Mouse (Mus musculus) urinary bladder, postnatal 14 days (tissue): ENCODE data around the gene Ntrk3.
A peak's percentile ranks its signal among the peaks of the same experiment; 100 is the strongest.

ENCODE experiments used
- DNase-seq: peaks from one replicate; pipeline ENCODE4 v3.0.0; 2021; ENCODE audit warnings: low spot score

Ntrk3 gene

DNA sequence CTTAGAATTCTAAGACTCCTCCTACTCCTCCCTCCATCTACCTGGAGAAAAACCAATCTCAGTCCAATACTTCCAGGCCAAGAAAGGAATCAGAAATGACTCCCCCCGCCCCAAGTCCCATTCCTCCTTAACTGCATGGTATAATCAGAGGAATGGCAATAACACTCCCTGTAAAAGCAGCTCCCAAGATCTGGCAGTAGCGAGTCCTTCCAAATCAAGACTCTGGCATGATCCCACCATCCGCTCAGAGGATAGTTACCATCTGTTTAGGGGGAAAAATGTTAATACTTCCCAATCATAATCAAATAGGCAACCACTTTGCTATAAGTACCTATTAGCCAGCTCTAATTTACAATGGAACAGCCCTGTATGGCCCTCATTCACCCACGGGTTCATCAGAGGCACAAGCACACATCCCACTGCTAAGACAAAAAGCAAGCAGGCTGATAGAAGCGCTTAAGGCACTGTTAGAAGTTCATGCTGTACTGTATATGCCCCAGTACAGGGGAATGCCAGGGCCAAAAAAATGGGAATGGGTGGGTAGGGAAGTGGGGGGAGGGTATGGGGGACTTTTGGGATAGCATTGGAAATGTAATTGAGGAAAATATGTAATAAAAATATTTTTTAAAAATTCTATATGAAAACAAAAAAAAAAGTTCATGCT lies 294.3 kb downstream of the Ntrk3 start:
- DNase-seq: no peak

DNA sequence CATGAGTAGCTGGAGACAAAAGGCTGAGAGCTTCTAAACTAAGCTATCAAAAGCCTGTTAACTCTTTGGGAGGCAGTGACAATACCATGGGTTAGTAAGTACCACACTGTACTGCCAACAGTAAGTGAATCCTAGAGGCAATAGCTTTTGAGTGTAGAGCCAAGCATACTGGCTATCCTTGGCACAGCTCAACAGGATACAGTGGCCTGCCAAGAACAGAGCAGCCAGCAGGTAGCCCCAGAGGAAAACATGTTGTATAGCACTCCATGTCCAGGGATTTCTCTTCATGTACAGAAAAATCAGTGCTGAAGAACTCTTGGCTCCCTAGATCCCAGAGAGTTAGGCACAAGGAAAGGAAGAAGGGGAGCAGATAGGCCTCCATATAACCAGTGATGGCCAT lies 296.1 kb downstream of the Ntrk3 start:
- DNase-seq: no peak

DNA sequence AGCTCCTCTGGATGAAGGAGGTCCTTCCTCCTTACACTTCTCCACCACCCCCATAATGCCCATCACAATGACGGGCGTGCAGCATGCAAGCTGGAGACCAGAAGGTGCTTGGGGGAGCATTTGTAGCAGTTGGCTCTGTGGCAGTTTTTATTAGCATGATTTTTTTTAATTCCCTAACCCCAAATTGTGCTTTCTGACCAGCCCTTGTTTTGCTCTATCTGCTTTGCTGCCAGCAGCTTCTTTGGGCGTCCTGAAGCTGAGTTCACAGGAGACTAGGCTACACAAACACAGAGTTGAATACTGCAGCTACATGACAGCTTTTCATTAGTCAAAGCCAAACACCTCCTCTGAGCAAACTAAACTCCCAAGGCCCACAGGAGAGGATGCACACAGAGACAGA lies 296.9 kb downstream of the Ntrk3 start:
- no peak for DNase-seq

DNA sequence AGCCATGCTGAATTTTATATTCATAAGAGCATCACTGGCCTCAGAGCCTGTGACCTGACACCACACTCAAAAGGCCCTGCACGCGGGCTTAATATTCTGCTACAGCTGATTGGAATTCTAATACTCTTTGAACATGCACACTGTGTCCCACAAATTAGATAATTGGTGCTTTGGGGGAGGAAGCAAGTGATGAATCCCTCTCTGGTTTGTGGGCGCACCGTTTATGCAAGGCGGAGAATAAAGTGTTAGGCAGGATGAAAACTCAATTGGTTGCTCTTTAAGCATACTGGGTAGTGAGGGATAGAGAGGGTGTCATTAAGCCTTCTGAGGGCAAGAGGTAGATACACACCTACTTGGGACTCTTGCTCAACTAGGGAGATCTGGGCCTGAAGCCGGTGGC lies 297.3 kb downstream of the Ntrk3 start:
- DNase-seq: no peak

DNA sequence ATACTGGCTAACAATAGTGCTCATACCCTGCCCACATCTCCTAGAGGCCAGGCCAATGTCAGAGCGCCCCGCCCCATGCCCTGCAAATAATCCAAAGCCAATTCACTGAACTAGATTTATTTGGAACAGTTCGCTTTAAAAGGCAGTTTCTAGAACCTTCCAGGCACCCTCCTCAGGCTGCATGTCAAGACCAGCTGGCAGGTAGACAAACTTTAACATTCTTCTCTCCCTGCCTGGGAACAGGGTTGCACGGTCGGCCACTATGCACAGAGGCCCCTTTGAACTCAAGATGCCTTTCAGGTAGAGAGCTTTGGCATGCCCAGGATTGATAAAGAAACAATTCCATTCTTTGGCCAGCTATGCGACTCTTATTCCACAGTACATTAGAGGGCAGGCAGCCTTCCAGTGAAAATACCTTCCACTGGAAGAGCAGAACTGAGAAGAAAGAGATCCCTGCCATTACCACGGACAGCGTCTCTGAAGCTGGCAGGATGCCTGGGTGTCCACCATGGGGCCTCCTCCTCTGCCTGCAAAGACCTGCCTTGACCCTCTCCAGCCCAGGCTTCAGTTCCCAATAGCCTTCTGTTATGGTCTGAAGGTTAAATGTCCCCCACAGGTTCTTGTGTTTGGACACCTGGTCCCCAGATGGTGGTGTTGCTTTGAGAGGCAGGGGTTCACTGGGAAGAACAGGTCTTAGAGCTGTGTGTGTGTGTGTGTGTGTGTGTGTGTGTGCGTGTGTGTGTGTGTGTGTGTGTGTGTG lies 298.3 kb downstream of the Ntrk3 start:
- no peak for DNase-seq

DNA sequence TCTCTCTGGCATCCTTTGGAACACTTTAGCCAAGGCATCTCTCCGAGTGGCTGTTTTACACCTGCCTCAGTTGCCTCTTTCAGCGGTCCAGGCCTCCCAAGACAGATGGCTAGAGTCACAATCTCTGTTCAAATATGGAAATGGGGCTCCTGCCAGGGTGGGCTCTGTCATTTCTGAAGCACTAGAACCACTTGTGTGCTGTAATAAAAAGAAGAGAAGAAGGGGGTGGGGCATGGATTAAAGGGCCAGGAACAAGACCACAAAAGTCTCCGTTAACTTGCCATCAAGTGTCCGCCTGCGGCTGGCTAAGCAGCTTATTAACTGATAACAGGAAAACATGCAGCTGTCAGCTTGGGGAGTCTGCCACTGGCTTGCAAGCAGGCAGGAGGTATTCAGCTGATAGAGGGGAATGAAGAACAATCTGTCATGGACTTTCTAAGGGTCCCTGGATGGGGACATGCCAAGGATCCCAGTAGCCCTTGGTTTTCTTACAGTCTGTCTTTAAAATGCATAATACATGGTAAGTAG lies 304.1 kb downstream of the Ntrk3 start:
- no peak for DNase-seq

DNA sequence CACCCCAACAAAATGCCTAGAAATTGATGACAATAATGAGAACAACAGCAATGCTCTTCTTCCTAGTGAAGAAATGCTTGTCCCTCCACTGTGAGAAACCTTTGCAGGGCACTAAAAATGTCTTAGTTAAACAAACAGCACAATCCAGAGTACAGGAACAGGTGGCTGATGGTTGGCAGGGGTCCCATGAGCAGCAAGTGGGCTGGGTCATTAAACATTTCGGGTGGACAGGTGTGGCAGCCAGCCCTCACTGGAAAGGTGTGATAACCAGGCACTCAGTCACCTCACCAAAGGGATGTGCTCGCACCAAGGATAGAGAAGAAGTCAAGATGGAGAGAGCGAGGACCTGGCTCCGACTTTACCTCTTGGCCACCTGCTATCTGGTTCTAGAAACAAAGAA lies 306.2 kb downstream of the Ntrk3 start:
- DNase-seq: no peak

DNA sequence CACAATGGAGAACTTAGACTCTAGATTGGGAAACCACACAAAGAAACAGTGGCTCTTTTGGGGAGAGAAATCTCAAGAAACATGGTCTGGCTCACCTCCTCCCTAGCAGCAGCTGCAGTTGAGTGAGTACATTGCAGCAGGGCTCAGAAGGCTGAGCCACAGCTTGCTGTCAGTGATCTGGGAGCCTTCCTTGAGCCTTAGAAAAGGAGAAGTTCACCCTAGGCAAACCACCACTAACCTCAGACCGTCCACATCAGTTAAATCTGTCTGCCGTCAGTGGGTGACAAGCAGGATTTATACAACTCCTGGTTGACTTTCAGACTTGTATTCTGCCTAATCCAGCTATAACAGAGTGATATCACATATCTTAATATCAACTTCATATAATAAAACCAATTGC lies 325.6 kb downstream of the Ntrk3 start:
- no peak for DNase-seq

DNA sequence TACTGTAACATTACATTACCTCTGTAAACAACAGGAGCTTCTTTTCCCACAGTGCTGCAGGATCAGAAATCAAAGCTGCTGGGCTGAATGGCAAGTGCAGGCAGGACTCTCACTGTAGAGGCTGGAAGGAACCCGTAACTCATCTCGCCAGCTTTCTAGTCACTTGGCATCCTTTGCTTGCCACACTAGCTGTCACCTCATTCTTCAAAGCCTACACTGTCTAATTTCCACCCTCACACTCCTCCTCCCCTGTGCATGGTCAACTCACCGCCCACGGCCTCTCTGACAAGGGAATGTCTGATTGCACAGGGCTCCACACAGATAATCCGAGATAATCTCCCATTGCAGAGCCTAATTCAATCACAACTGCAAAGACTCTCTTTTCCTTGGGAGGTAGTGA lies 327.8 kb downstream of the Ntrk3 start:
- no peak for DNase-seq

DNA sequence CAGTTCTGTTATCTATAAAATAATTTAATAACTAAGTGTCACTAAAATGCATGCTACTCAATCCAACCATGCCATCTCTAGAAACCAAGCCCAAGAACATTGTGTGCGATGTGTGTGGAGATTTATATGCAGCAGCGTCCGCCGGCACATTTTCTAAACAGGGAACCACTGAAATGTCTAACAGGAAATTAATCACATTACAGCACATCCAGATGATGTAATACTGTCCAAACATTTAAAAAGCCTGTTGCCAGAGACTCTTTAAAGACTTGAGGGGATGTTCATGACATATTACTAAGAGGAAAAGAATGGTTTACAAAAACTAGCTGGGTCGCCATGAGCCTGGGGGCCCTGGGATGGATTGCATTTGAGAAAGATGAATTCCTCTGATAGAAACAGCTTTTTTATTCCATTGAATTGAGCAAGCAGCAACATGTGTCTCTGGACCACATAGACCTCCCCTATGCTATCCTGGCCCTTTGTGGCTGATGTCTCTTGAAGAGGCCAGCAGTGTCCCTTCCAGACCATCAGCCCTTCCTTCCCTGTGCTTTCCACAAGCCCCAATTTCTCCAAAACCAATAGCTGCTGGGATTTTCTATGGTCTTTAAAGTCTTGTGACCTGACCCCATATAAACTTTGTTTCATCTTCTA lies 331.0 kb downstream of the Ntrk3 start:
- DNase-seq: no peak

DNA sequence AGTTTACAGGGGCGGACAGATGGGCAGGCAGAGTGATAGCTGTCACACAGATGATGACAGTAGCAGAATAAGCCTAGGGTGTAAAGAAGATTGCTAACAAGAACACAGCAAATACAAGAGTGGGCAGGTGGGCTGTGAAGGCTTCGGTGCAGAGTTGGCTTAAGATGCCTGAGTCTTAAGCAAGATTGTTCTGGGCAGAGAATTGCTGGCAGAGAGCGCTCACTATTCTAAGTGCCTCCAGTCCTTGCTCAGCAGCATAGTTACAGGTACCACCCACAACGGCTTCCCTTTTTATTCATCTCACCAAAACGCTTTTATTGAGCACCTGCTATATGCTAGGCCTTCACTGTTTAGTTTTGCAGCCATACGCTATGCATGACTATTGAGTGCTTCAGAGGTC lies 333.3 kb downstream of the Ntrk3 start:
- no peak for DNase-seq

DNA sequence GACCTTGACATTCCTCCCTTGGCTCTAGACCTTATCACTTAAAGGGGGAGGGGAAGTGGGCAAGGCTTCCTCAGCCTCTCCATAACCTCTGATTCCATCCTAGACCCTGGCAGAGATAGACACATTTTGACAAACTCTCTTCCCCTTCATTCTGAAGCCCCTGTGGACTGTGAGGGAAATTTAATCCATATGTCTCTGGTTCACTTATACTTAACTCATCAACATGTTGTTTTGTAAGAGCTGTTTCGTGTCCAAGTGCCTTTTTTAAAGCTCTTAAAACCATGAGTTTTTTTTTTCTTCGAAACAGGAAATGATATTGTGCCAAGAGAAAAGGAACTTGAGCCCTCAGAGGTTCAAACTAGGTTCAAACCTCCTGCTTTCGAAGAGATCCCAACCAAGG lies 335.3 kb downstream of the Ntrk3 start:
- DNase-seq: no peak

DNA sequence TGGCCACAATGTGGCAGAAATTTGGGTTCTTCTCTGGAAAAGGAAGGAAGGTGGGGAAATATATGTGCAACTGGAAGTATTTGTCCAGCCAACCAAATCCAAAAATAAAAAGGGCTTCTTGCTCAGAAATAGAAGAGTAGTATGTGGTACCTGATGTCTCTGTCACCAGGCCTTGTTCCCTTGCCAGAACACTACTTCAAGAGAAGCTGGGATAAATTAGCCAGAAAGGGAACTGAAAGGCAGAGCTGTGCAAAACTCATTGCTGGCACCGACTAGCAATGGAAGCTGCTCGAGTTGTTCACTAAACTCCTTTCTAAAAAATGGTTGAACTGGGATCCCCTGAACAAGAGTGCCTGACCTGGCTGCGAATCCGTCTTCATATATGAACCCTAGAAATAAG lies 337.6 kb downstream of the Ntrk3 start:
- no peak for DNase-seq

DNA sequence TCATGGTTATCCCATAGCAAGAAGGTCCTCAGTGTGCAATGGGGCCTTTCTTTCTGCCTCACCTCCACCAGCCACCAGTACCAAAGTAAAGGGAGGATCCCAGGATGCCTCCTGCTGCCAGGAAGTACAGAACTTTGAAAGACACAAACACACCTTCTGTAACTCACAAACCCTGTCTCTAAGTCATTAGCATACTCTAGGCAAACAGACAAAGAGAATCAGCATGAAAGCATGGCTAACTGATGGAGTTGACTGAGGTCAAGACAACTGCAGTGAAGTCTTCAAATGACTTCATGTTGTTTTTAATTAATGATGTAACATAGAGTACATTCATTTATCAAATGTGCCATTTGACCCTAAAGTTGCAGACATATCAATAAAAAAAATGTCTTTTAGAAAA lies 339.4 kb downstream of the Ntrk3 start:
- no peak for DNase-seq

DNA sequence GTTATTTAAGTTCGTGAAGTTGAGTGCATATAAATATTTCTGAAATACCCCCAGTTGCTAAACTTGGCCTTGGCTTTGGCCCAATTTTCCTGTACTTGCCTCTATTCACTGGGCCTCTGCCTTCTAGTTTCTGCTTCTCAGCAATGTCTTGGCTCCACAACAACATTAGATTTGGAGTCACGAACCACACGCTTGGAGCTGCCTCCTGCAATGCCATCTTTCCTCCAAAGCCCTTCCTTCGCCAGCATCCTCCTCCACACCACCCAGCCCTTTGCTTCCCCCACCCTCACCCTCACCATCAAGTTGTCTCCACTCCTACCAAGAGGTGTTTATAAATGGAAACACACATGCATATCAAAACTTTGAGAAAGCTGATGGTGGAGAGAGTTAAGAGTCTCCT lies 340.6 kb downstream of the Ntrk3 start:
- DNase-seq: no peak

DNA sequence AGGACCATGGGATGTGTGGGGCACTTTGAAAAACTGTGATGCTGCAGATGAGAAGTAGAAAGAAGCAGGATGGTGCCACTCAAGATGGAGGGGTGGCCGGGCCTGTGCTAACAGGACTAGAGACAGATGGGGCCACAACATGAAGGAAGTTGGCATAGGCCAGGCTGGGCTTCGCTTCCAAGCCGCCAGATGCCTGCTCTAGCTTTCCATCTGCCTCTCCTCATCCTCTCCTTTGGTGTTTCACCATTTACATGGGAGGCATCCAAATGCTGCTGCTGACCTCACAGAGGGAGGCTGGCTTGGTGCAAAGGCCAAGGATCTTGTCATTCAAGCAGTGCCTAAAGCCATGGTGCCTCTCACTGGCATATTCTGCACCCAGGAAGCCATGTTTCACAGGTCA lies 347.8 kb downstream of the Ntrk3 start:
- DNase-seq: no peak

DNA sequence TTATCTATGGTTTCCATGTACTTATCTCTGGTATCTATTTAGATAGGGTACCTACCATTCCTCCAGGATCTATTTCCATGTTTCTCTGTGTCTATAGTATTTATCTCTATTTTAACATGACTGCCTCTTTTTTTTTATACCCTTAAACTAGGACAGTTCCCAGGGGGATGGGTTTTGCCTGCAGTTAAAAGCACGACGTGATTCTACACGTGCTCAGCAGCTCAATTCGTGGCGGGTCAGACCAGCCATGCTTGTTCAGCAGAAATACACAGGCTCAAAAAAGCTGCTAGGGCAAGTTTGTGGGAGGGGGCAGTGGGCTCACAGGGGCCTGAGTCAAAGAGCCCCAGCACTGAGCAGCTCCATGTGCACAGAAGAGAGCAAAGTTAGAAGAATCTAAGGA lies 349.7 kb downstream of the Ntrk3 start:
- DNase-seq: no peak

DNA sequence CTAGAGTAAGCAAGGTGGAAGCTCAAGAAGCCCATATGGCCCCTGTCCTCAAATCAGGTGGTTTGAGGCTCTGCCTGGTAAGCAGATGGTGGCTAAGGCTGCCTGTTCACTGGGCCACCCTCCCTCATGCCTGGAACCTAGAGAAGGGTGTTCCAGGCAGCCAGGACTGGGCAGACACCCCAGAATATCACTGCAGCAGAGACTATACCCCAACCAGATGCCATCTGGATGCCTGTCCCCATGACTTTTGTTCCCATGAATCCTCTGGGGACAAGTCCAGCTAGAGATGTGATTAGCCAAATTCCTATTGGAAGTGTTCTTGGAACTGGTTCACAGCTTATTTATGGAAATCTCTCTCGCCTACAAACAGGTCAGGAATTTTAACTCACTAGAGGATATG lies 351.8 kb downstream of the Ntrk3 start:
- no peak for DNase-seq

DNA sequence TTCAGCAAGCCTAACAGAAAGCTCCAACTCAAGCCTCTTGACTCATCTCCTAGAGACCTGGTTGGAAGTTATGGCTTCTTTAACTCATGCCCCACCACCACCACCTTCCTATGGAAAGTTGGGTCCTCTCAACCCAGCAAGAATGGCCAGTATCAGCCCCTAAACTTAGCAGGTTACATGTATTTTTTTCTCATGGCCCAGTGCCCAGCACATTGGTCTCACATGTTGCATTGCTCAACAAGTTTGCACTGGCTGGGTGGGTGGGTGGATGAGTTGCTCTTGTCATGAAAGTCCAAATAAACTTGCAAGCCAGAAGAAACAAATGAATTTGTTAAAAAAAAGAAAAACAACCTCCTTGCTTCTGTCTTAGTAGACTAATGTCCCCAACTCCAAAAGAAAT lies 353.7 kb downstream of the Ntrk3 start:
- peak; percentile 24 for DNase-seq

DNA sequence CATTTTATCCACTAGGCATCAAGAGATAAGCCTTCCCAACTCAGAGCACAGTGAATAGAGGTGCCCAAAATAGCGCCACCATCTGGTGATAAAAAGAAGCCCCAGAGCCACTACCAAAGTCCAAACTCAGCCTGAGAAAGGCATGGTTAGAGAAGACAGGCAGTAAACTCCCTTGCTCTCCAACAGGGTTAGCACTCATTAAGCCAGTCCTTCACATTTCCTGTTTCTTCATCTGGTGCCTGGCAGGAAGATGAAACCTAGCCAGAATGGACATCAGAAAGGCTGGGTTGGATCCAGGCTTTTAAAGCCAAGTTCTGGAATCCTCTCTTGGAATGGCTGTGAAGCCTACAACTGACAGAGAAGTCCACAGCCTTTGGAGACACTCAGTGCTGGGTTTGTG lies 355.7 kb downstream of the Ntrk3 start:
- no peak for DNase-seq

DNA sequence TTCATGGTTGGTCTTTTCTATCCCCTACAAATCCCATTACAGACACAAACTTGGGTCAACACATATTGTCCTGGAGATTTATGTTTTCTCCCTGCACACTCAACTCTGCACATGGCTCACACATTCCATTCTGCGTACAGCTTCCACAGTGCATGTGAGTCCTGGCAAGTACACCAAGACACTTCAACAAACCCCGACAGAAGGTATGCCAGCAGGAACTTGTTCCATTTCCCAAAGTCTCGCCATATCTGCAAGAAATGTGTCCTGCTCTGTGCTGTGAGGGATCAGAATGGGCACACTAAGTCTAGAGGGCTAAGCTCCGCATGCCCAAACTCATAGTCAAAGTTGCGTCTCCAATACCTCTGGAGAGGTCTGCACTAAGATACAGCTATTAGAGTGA lies 358.0 kb downstream of the Ntrk3 start:
- no peak for DNase-seq

DNA sequence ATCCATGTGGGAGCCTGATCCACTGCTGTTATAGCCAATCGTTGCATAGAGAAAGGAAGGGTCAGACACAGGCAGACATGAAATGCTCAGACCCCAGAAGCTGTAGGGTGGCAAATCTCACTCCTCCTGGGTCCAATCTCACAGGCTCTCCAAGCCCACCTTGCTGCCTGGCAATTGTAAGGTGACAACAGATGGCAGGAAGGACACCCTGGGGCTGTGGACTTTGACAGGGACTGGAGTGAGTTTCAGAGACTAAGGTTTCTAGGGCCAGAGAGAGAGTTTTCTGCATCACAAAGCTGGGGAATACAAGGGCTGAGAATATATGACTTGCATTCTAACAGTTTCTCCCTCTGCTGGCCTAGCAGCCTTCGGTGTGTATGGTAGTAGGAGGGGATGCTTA lies 359.5 kb downstream of the Ntrk3 start:
- DNase-seq: no peak

DNA sequence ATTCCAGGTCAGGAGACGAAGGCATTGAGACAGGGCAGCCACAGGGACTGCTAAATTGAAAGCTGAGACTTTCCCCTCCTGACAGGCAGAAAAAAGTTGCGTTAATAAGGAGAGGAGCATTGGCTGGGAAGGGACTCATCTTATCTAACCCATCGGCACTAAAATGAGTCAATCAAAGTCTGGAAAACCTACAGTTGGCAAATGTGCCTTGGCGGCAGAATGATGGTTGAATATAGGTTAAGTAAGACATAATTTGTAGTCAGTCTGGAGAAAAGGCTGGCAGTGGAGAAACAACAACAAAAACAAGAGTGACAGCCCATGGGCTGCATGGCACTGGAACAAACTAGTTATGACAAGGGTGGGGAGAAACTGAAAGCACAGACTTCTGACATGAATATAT lies 360.9 kb downstream of the Ntrk3 start:
- no peak for DNase-seq
